Mouse (Mus musculus): ENCODE measurements around the gene Camk2b. TPM values are rescaled to one million over a fixed set of nuclear protein-coding genes. Genes with fewer than 3 reads are reported as not detected.

Camk2b gene
- polyA plus RNA-seq, 1 experiment: 0.03 TPM

GRCm38 (mm10) chr11:6026361-6026760 is 39.8 kb downstream of the Camk2b start:
- no peak for TF ChIP-seq GATA1 (IDR thresholded peaks at IDR 0.05; ENCODE audit: low read length)

- no peak for TF ChIP-seq GATA1 (IDR thresholded peaks at IDR 0.05; ENCODE audit: low read length)
Measured at GRCm38 (mm10) chr11:6024923-6025652, 41.1 kb downstream of the Camk2b start.

GRCm38 (mm10) chr11:6020897-6021839 is 45.0 kb downstream of the Camk2b start:
- no peak for TF ChIP-seq GATA1 (IDR thresholded peaks at IDR 0.05; ENCODE audit: low read length)

- no peak for TF ChIP-seq GATA1 (IDR thresholded peaks at IDR 0.05; ENCODE audit: low read length)
Measured at GRCm38 (mm10) chr11:6020360-6020759, 45.8 kb downstream of the Camk2b start.

GRCm38 (mm10) chr11:6018218-6019010 is 47.7 kb downstream of the Camk2b start:
- no peak for TF ChIP-seq GATA1 (IDR thresholded peaks at IDR 0.05; ENCODE audit: low read length)

- no peak for TF ChIP-seq GATA1 (IDR thresholded peaks at IDR 0.05; ENCODE audit: low read length)
Measured at GRCm38 (mm10) chr11:6017484-6018140, 48.5 kb downstream of the Camk2b start.

- no peak for TF ChIP-seq GATA1 (IDR thresholded peaks at IDR 0.05; ENCODE audit: low read length)
Measured at GRCm38 (mm10) chr11:6016797-6017395, 49.3 kb downstream of the Camk2b start.

GRCm38 (mm10) chr11:6016368-6016767 is 49.8 kb downstream of the Camk2b start:
- TF ChIP-seq GATA1 (IDR thresholded peaks at IDR 0.05; ENCODE audit: low read length): no peak

GRCm38 (mm10) chr11:6015011-6015431 is 51.1 kb downstream of the Camk2b start:
- TF ChIP-seq GATA1 (IDR thresholded peaks at IDR 0.05; ENCODE audit: low read length): no peak

GRCm38 (mm10) chr11:6013359-6013758 is 52.8 kb downstream of the Camk2b start:
- no peak for TF ChIP-seq GATA1 (IDR thresholded peaks at IDR 0.05; ENCODE audit: low read length)

- no peak for TF ChIP-seq GATA1 (IDR thresholded peaks at IDR 0.05; ENCODE audit: low read length)
Measured at GRCm38 (mm10) chr11:6011879-6012278, 54.3 kb downstream of the Camk2b start.

- TF ChIP-seq GATA1 (IDR thresholded peaks at IDR 0.05; ENCODE audit: low read length): no peak
Measured at GRCm38 (mm10) chr11:6003046-6003639, 63.0 kb downstream of the Camk2b start.

- TF ChIP-seq GATA1 (IDR thresholded peaks at IDR 0.05; ENCODE audit: low read length): no peak
Measured at GRCm38 (mm10) chr11:6001981-6002649, 64.0 kb downstream of the Camk2b start.

All from G1E-ER4 (cell line).